Mouse (Mus musculus): Measurements from ENCODE around the gene Pskh1.

Pskh1 gene

DNA sequence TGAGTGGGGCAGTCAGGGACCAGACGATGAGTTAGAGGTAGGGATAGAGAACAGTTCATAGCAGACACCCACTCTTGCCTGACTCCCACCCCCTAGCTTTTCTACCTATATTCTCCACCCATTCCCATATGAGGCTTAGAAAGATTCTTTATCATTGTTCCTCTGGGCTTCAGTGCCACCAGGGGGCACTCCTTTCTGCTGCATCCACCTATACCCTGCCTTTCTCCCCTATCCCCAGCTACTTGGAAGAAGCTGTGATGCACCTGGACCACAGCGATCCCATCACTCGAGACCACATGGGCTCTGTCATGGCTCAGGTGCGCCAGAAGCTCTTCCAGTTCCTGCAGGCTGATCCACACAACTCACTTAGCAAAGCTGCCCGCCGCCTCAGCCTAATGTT is 7.8 kb upstream of the Pskh1 start:
- CTCF ChIA-PET, result interaction anchor here (0.9 to 1.4 kb wide), 2 partner anchors 10 to 225 kb away, joined by 4 read pairs; no protein-coding TSS in a partner anchor

DNA sequence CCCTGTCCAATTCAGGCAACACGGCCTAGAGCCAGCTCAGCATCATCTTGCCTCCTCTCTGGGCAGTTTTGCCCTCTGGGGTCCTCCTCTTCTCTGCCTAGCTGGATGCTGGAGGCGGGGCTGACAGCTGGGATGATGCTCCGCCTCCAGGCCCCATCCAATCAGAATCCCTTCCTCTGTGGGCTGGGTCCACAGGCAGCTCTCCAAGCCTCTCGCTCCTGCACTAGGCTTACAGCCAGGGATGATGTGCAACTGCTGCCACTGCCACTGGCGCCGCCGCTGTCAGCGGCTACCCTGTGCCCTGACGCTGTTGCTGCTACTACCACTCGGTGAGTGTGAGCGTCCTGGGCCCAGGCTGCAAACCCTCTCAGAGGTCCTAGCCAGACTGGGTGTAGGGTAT is 6.9 kb upstream of the Pskh1 start, which contains the start of gene Nrn1l:
TSS of gene Nrn1l (plus strand) at position 229 of the 400 bp plus-strand sequence.
- CTCF ChIA-PET, result no interaction called here

DNA sequence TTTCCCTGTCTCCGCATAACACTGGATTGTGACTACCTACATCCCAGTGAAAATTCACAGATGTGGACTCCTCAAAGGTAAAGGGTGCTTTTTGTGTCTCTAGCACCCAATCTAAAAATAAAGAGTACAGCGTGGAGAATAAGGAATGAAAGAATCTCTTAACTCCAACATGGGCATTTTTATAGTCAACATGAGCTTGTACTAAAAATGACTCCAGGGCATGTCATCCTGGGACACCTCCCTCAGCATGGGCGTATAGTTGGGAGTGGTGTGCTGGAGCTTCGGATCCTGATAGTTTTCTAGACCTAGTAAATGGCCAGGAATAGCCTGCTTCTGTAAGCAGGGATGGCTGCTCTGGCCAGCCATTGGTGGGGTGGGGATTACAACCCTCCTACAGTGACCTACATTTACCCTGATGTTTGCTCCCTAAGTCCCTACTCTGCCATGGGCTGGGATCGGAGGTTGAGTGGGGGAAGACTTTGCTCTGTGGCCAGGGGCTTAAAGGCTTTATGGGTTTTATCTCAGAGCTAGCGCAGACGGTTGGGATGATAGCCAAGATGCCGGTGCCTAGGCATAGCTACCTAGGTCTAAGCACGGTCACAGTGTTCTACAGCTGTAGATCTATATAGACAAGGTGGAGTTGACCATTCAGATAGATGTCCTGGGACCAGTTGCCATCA is 2.3 kb upstream of the Pskh1 start:
- CTCF ChIA-PET, result no interaction called here

DNA sequence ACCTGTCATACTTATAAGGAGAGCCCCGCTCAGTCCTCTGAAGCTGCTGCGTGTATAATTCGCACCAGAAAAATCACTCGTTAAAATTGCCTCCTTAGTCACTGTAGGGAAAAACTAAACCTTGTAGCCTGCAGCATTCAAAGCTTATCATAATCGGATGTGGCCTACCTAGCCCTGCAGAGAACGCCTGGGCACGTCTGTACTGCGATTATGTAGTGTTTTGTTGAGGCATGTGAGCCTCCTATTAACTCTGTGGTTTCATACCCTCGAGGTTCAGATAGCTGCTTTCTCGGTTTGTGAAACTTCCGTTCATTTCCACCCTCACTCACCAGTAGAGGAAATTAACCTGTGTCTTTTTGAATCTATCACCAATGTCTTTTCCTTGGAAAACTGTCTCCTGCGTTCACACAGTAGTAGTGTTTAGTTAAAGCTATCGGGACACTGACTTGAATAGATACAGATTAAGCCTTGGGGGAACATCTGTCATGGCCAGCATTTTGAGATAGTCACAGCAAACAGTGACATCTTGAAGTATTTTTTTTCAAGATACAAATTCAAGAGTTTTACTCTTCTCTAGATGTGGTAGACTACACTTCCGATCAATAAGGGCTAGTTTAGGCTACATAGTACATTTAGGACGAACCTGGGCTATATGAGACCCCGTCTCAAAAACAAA is 838 bp downstream of the Pskh1 start:
- CTCF ChIA-PET, result interaction anchor here (0.6 kb wide), 1 partner anchor 57 kb away, joined by 12 read pairs; no protein-coding TSS in a partner anchor

DNA sequence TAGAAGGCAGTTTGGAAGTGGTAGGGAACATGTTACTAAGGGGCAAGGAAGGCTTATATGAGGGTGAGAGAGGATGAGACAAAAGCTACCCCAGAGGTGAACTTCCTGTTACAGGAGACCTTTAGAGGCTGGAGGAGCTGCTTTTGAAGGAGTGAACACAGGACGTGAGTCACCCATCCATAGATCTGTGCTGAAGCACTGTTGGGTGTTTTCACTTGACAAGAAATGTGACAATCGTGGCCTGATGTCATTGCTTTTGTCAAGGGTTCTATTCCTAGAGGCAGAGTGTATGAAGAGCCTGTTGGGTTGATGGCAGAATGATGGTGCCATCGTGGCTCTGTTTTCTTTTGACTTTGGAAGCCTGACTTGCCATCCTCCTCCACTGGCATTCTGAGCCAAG is 19.1 kb downstream of the Pskh1 start:
- CTCF ChIA-PET, result no interaction called here

DNA sequence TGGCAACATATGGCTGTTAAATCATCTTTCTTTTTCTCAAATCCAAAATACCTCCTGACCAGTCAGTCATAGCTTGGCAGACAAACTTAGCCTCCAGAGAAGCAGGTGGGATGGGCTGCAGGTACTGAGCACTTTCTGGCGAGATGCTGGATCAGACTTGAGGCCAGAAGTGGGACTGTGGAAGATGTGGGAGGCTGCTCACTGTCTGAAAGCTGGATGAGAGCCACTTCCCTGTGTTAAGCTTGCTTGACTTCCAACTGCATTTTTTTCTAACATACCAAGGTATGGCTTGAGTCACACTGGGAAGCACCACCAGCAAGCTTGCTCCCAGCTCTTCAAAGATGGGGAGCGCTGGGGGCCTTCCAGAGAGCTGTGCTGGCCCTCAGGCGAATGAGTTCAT is 24.9 kb downstream of the Pskh1 start:
- CTCF ChIA-PET, result no interaction called here

DNA sequence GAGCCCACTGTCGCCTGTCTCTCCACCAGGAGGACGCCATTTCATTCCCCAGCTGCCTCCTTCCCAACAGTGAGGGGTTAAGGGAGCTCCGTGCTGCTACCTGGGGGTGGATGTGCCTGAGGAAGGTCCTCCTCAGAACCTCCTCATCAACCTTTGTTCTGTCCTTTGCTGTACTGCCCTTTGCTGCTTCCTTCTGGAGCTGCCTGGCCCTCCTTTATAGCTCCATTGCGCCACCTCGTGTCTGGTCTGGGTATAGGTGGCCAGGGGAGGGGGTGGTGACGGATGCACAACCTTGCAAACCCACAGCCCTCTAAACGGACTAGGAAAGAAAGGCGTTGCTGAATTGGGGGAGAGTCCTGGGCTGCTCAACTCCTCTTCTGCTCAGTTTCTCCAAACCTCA is 30.4 kb downstream of the Pskh1 start:
- CTCF ChIA-PET, result interaction anchor here (0.5 to 1.2 kb wide), 4 partner anchors 30 to 217 kb away, joined by 3 to 12 read pairs (median 3); partner anchors contain the start of gene Pskh1

DNA sequence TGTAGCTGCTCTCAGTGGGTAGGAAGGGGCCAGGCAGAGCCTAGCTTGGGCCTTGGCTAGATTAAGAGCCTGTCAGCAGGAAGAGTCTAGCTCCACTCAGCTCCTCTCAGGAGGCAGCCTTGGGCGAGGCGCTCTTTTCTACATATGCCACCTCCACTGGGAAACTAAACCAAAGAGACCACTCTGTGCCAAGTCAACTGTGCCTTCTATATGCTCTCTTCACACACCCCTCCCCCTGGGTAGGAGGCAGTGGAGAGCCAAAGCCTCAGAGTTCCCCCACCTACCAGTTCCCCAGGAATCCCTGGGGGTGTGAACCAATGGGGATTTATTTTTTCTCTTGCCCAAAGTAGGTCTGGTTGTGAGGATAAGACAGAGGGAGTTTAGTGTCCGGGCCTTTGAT is 31.0 kb downstream of the Pskh1 start:
- CTCF ChIA-PET, result interaction anchor here (1.0 to 1.2 kb wide), 2 partner anchors 31 to 47 kb away, joined by 3 read pairs; partner anchors contain the start of gene Pskh1

DNA sequence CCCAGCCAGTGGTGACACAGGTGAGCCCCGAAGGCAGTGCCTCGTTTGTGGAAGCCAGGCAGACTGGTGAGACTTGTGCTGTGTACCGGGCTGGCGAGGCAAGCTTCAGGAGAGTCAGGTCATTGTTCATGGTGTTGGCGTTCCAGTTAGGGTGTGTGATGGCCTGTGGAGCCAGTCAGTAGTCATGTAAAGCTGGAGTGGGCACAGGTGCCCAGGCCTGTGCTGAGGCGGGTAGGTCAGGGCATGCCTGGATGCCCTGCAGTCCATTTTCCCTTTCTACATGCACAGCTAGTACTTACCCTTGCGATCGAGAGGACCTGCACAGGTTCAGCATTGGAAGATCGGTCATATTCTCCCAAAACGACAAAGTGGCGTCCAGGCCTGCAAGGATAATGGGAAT is 32.3 kb downstream of the Pskh1 start:
- CTCF ChIA-PET, result interaction anchor here (0.8 kb wide), 1 partner anchor 218 kb away, joined by 12 read pairs; no protein-coding TSS in a partner anchor

DNA sequence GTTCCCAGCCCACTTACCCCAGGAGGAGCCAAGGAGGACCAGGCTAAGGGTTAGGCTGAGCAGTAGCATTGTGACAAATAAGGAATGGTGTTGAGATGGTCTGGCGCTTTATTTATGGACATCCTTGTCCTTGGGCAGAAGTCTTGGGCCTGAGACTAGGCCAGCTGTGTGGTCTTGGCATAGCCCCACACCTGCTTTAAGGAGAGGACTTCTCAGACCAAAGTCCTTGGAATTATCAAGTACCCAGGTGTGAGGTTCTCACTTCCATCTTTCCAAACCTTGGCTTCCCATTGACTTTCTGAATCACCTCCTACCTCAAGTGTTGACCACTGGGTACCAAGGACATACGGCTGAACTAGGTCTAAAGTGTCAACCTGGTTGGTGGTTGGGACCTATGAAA is 33.5 kb downstream of the Pskh1 start, which contains the start of gene Ctrl:
TSS of gene Ctrl (minus strand) at position 101 of the 400 bp plus-strand sequence.
- CTCF ChIA-PET, result no interaction called here

DNA sequence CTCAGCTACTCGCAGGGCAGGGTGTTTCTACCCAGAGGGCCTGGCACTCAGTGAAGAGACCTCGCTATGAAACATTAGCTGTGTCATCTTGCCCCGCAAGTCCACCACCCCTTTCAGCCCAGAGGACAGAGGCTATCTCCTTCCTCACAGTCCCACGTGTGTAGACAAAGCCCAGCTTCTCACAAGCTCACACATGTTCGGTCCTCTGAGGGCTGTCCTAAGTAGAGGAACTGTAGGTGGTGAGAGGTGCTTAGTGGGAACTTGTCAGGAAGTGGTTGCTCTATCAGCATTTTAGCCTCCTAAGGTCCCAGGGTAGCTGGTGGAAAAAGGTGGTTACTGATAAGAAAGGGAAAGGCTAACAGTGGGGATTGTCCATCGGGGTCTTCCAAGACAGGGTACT is 34.9 kb downstream of the Pskh1 start:
- CTCF ChIA-PET, result no interaction called here

DNA sequence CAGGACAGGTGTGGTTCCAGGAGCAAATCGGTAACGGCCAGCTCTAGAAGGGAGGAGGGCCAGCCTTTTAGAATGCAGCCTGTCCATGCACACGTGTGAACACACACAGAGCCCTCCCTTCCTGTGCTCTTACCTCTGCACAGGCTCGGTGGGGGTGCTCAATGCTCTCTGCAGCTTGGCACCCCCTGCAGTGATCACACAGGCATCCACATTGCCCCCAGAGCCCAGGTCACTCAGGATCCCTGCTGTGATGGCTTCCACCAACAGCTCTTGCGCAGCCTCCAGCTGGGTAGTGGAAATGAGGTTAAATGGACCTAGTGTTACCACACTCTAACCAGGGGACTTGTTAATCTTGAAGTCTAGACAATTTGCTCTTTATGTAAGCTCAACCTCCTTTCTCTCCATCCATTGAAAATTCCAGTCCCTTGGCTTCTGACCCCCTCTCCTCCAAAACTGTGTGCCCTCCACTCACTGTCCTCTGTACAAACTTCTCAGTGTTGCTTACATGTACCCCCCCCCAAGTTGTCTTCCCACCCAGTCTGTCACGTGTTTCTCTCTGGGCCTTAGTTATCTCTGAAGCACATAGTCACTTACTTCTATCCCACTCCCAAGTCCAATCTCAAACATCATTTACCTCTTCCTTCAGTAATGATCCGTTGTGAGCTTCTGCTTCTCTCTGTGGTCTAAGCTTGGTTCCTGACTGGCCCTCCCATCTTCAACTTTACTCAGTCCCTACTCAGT is 35.8 kb downstream of the Pskh1 start:
- CTCF ChIA-PET, result interaction anchor here (0.7 kb wide), 1 partner anchor 312 kb away, joined by 4 read pairs; no protein-coding TSS in a partner anchor

DNA sequence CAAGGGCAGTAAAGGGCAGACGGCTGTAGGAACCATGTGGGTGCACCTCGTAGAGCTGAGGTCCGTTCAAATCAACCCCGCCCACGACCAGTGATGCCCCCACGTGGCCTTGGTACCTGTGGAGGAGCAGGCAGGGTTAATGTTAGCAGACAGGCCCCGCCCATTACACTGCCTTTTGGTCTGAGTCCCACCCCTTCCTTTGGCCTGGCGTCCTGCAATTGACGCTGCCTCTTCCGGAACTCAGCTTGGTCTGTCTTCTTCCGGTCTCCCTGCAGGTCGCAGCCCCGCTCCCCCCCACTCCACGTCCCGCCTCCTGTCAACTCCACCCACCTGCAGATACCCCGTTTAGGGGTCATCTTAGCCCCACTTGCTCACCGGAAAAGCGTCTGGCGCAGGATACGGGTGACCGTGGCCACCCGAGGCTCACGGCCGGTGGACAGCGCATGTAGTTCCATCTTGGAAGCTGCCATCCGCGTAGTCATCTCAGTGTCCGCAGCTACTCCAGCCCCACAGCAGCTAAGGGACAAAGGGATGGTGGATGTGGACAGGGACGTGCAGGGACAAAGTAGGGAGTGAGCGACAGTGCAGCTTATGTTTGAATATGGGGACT is 36.7 kb downstream of the Pskh1 start:
- CTCF ChIA-PET, result interaction anchor here (0.6 kb wide), 1 partner anchor 752 kb away, joined by 3 read pairs; no protein-coding TSS in a partner anchor

DNA sequence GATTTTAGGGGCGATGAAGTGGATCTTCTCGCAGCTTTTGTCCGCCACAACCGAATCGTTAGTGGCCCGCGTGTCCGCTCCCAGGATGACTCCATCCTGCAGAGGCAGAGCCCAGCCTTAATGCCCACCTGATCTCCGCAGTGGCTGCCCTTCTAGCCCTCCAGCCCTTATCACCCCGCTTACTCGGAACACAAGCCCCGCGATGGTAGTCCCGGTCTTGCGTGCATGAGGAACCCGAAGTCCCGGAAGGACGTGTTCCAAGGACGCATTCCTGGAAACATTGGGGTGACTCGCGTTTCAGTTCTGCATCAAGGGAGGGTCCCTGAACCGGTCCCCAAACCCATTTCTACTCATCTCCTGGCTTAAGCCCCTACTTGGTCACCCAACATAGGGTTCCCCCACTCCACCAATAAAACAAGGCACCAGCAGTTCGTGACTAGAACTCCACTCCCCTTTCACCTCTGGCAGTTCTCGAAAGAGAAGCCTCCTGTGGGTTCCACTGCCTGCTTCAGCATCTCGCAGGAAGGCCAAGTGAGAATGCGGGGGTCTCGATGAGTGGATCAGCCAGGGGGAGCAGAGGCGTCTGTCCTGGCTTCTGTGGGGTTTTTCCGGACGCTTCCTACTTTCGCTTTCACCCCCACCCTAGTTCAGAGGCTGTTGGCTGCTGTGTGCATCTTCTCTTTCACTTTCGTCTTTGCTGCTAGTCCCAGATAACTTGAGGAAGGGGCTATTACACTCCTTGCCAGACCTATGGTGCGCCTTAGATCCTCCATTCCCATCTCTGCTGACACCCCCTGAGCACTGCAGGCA is 37.5 kb downstream of the Pskh1 start:
- CTCF ChIA-PET, result interaction anchor here (0.6 kb wide), 1 partner anchor 751 kb away, joined by 3 read pairs; no protein-coding TSS in a partner anchor

DNA sequence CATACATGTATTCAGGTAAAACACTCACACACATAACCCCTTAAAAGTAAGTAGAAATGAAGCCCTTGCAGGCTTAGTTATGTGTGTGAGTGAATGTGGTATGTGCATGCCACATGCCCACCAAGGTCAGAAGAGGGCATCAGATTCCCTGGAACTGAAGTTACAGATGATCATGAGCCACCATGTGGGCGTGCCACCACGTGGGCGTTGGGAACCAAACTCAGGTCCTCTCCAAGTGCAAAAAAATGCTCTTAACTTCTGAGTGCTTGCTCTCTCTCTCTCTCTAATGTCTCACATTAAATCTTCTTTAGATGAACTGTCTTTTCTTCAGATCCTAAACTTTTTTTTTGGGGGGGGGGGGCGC is 38.0 kb downstream of the Pskh1 start, which contains the start of gene Psmb10:
TSS of gene Psmb10 (minus strand) at position 139 of the 364 bp plus-strand sequence.
- CTCF ChIA-PET, result interaction anchor here (0.6 to 0.9 kb wide), 4 partner anchors 29 to 121 kb away, joined by 3 to 21 read pairs (median 5); partner anchors contain the start of gene Nfatc3

DNA sequence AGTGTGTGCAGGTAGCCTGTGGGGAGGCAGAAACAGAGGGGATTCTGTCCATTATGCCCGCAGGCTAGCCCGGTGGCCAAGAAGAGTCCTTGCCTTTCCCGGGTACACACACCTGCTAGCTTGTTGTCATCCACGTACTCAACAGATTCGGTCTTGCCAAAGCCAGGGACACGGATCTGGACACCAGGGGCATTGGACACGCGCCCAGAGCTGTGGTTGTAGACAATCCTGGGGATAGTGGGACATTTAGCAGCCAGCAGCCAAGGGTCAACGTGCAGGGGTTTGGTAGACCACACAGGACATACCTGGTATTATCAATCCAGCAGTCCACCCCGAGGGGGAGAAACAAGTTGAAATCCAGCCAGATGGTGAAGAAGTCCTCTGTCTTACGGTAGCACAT is 41.8 kb downstream of the Pskh1 start:
- CTCF ChIA-PET, result no interaction called here

DNA sequence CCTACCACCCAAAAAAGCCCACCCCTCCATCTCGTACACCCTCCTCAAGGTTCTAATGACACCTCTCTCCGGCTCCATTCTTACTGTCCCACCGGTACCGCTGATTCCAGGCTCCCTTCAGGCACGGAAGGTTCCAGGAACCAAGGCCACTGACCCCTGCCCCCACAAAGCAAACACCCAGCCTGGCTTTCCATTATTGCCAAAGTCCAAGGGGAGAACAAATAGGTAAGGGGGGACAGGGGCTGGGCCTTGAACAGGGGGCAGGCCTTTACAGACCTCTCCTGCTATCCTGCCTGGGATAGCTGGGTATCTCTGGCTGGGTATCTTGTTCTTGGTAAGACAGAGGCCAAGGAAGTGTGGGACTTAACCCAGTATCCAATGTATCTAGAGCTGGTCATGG is 42.3 kb downstream of the Pskh1 start:
- CTCF ChIA-PET, result no interaction called here

DNA sequence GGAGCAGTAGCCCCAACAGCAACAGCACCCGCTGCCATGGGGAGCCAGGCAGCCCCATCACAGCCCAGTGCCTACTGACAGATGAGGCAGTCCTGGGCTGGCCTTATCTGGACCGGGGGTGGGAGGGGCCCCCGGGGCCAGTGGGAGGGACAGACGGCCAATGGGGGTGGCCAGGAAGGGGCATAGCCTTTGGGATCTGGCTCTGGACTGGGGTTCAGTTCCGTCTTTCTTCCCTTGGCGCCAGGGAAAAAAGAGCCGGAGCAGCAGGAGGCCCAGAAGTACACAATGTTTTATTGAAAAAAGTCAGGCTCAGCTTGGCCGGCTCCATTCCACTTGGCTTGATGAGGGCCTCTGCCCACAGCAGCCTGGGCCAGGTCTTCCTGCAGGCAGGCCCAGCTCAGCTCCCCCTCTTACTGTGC is 43.1 kb downstream of the Pskh1 start, which contains the start of gene Lcat:
TSS of gene Lcat (minus strand) at position 62 of the 419 bp plus-strand sequence.
- CTCF ChIA-PET, result no interaction called here

DNA sequence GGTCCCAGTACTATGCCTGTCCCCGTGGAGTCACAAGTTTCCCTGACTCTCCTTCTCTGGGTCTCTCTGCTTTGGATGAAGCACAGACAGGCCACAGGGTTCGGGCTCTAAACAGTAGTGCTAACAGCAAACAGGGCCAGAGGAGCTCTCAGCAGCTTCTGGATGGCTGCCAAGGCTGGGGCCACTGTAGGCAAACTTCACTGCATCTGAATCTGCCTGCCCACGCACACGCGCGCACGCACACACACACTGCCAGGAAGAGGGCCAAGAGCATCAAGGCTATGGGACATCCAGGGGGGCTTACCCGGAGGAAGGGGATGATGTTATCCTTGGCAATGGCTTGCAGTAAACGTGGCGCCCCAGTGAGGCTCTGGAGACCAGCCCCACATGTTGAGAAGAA is 49.1 kb downstream of the Pskh1 start:
- CTCF ChIA-PET, result interaction anchor here (0.6 kb wide), 1 partner anchor 9 kb away, joined by 12 read pairs; no protein-coding TSS in a partner anchor

DNA sequence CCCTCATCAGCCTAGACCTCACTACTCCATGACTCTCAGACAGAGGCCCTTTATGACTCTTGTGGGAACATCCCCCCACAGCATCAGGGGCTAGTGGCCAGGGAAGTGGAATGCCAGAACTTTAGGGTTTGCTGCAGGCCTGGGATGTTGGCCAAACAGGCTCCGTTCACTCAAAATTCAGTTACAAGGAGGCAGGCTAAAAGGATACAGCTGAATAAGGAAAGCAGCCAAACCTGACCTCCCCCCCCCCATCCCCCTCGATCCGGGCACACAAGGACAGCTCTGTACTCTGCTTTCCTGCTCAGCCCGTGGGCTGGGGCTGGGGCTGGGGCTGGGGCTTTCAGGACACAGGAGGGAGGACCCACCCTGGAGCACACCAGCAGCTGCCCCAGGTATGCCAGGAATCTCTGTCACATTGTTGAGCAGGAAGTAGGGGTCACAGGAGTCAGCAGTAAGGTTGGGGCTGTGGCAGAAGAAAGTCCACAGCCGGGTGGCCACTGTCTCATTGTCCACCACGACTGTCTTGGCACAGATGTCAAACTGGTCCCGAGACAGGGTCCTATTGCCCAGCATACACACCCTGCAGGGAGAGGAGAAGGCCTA is 50.9 kb downstream of the Pskh1 start:
- CTCF ChIA-PET, result interaction anchor here (0.6 kb wide), 1 partner anchor 60 kb away, joined by 3 read pairs; no protein-coding TSS in a partner anchor

All from spleen, embryonic (tissue).